Mouse (Mus musculus) limb, embryonic 10.5 days (tissue): ENCODE measurements around the gene Gnb4. TPM values are rescaled to one million over a fixed set of nuclear protein-coding genes. Genes with fewer than 3 reads are reported as not detected.

Source experiments
- DNase-seq: peaks from one replicate; pipeline ENCODE4 v3.0.0-alpha.2; 2017; ENCODE audit warnings: low spot score
- H3K27ac ChIP-seq: fragments of 300-500 bp; sonication (generic); 2 replicates; pipeline ENCODE4 v1.5.1; 2016; ENCODE audit warnings: mild to moderate bottlenecking
- H3K27me3 ChIP-seq: fragments of 300-500 bp; sonication (generic); 2 replicates; pipeline ENCODE4 v1.6.1; 2016; ENCODE audit warnings: low read depth, mild to moderate bottlenecking; ENCODE audit not compliant: poor library complexity, severe bottlenecking
- H3K36me3 ChIP-seq: fragments of 300-500 bp; sonication (generic); 2 replicates; pipeline ENCODE4 v1.6.1; 2016; ENCODE audit warnings: mild to moderate bottlenecking, moderate library complexity
- H3K4me1 ChIP-seq: fragments of 300-500 bp; sonication (generic); 2 replicates; pipeline ENCODE4 v1.6.1; 2016
- H3K4me3 ChIP-seq: fragments of 300-500 bp; sonication (generic); 2 replicates; pipeline ENCODE4 v1.5.1; 2016; ENCODE audit warnings: mild to moderate bottlenecking, moderate library complexity
- H3K9me3 ChIP-seq: fragments of 300-500 bp; sonication (generic); replicated peaks from 2 replicates; pipeline ENCODE4 v1.6.1; 2016; ENCODE audit warnings: mild to moderate bottlenecking
- WGBS: fragments of 180-500 bp; shearing (Covaris S2); methylation state at CpG from one replicate; pipeline ENCODE4 v1.1.7; 2016; 5-methylcytosine and 5-hydroxymethylcytosine counted together
- polyA plus RNA-seq: library from polyadenylated mRNA; unstranded; fragments of >200 nt; fragmentation: Nextera tagmentation; extraction: Ambion mirVana; gene quantifications from 2 replicates; pipeline ENCODE4 v1.2.1, GENCODE M21; 2016

The Gnb4 gene
- polyA plus RNA-seq, result 35.1 and 35.9 TPM in 2 replicates

DNA sequence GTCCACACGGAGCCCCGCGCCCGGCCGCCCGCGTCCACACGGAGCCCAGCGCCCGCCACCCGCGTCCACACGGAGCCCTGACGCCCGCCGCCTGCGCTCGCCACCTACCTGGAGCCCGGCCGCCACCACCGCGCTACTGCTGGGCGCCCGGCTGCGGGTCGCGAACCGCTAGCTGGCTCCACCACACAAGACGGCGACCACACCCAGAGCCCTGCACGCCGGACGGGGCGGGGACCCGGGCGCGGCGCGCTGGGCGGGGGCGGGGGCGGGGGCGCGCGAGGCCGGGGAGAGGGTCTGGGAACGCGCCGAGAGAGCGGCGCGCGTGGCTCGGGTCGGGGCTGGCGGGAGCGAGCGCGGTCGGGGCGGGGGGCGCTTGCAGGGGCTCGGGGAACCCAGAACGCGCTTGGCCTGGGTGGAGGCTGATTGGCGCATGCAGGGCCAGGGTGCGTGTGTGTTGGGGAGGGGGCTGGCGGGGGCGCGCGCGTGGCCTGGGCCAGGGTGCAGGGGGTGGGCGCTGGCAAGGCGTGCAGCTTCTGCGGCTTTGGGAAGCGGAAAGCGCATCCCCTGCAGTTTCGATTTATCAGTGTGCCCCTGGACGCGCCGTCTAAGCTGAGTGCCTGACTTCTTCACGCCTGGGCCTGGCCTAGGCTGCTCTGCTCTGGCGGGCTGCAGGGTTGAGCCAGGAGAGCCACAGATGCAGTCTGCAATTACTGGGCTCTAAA lies at the start of gene Gnb4:
Gnb4 (minus strand) TSS at position 255 of the 722 bp plus-strand sequence.
- WGBS, result 2% methylated on average over 83 of the region's 83 CpGs
- Histone ChIP-seq H3K9me3 (no peaks in the 10 kb centered on the region), H3K27ac (peak within 1 kb of the TSS; percentile 91), H3K36me3 (0 out of 2 replicates have a peak, but pooled peaks cover 6% of the 10 kb centered on the region), H3K27me3 (0 out of 2 replicates have a peak, but pooled peaks cover 4% of the 10 kb centered on the region), H3K4me3 (peak within 1 kb of the TSS; percentile 85), H3K4me1 (peaks cover 10% of the 10 kb centered on the region)
- peak; percentile 86 for DNase-seq

- 93% methylated on average over 3 of the region's 3 CpGs for WGBS
- no peak for DNase-seq
- H3K4me1 ChIP-seq, result no peaks in the 10 kb centered on the region; the same call in 1 of the 2 replicates
Observed at GRCm38 (mm10) chr3:32661556-32661930, 45.2 kb upstream of the Gnb4 start.

DNA sequence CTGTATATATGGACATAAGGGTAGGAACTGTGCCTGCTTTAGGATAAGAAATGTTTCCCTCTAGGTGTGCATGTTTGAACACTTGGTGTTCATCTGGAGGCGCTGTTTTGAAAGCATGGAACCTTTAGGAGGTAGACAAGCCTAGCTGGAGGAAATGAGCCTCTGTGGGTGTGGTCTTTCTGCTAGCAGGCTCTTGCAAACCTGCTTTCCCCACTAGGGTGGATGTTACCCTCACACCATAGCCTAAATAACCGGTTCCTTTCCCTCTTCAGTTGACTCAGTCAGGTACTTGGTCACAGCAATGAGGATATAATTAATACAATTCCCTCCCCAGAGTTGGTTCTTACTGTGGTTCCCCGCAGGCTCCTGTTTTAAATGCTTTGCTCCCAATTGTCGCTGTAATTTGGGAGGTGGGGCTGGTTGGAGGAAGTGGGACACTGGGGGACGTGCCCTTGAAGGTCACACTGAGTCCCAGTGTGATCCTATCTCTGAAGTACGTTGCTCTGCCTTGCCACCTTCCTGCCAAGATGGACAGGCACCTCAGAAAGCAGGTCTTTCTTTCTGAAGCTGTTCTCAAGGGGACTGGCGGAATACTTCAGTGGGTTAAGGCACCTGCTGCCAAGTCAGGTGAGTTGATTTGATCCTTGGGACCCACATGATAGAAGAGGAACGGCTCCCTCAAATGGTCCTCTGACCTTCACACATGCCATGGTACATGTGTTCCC lies 44.6 kb upstream of the Gnb4 start:
- H3K9me3 ChIP-seq, result no peaks in the 10 kb centered on the region
- no peaks in the 10 kb centered on the region for H3K27me3 ChIP-seq
- DNase-seq, result no peak
- H3K27ac ChIP-seq, result no peak overlapping the region
- no peak overlapping the region for H3K4me3 ChIP-seq
- no peaks in the 10 kb centered on the region; the same call in 1 of the 2 replicates for H3K4me1 ChIP-seq
- 61% methylated on average over 8 of the region's 8 CpGs for WGBS
- H3K36me3 ChIP-seq, result no peaks in the 10 kb centered on the region

More at GRCm38 (mm10) chr3:32661556-32661930, 45.2 kb upstream of the Gnb4 start:
- Histone ChIP-seq H3K27me3 (no peaks in the 10 kb centered on the region), H3K4me3 (no peak overlapping the region), H3K27ac (no peak overlapping the region), H3K36me3 (no peaks in the 10 kb centered on the region), H3K9me3 (no peaks in the 10 kb centered on the region)

GRCm38 (mm10) chr3:32660276-32660675 lies 43.9 kb upstream of the Gnb4 start:
- Histone ChIP-seq H3K4me1 (no peaks in the 10 kb centered on the region; the same call in 1 of the 2 replicates), H3K27me3 (no peaks in the 10 kb centered on the region), H3K27ac (no peak overlapping the region), H3K36me3 (no peaks in the 10 kb centered on the region), H3K9me3 (no peaks in the 10 kb centered on the region), H3K4me3 (no peak overlapping the region)
- DNase-seq, result no peak
- 75% methylated on average over 8 of the region's 8 CpGs for WGBS

- Histone ChIP-seq H3K4me3 (no peak overlapping the region), H3K27me3 (no peaks in the 10 kb centered on the region), H3K9me3 (no peaks in the 10 kb centered on the region), H3K36me3 (no peaks in the 10 kb centered on the region), H3K4me1 (no peaks in the 10 kb centered on the region; the same call in 1 of the 2 replicates), H3K27ac (no peak overlapping the region)
- WGBS, result 93% methylated on average over 2 of the region's 2 CpGs
- no peak for DNase-seq
Observed at GRCm38 (mm10) chr3:32659506-32659905, 43.1 kb upstream of the Gnb4 start.

DNA sequence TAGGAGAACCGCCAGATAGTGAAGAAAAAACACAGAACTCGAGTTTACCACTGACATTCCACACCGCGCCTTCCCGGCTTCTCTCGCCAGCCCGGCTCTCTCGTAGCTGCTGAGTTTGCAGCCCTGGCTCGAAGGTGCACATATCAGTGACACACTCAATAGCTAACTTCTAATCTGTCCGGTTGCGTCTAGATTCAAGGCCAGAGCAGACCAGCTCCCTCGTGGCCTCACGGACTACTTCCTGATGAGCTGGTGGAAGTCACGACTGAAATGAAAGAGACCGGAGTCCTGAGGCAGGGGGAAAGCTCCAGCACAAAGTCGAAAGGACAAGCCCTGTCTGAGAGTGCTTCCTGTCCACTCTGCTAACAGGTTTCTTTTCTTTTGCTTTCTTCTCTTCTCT lies 42.4 kb upstream of the Gnb4 start:
- WGBS, result 84% methylated on average over 16 of the region's 16 CpGs
- no peaks in the 10 kb centered on the region for H3K9me3 ChIP-seq
- H3K27ac ChIP-seq, result no peak overlapping the region
- no peak overlapping the region for H3K4me3 ChIP-seq
- DNase-seq, result no peak
- H3K27me3 ChIP-seq, result no peaks in the 10 kb centered on the region
- no peaks in the 10 kb centered on the region for H3K36me3 ChIP-seq
- H3K4me1 ChIP-seq, result no peaks in the 10 kb centered on the region; the same call in 1 of the 2 replicates

GRCm38 (mm10) chr3:32658401-32658800 lies 42.0 kb upstream of the Gnb4 start:
- no peaks in the 10 kb centered on the region for H3K27me3 ChIP-seq
- H3K27ac ChIP-seq, result no peak overlapping the region
- no peak for DNase-seq
- H3K9me3 ChIP-seq, result no peaks in the 10 kb centered on the region
- no peaks in the 10 kb centered on the region for H3K36me3 ChIP-seq
- 75% methylated on average over 7 of the region's 7 CpGs for WGBS
- no peak overlapping the region for H3K4me3 ChIP-seq
- no peaks in the 10 kb centered on the region; the same call in 1 of the 2 replicates for H3K4me1 ChIP-seq

DNA sequence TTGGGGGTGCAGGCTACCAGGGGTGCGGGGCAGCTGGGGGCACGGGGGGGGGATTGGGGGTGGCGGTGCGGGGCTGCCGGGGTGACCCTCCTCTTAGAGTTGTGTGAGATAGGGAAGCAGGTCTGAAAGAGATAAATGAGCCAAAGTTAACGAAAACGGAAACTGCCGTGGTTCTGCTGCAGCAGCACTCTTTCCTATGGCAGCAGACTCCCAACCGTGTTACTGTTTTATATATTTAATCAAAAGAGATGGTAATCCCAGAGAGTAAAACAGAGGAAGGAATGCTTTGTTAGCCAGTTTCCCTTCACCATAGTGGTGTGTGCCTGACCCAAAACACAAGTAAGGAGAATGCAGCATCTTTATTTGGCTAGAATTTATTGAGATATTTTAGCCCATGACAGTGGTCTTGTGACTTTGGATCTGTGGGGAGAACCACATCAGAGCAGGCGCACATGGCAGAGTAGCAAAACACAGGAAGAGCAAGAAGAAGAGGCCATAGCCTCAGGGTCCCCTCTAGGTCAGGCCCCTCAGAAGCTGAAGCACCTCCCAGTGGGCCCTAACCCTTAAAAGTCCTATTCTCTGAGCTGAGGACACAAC lies 40.1 kb upstream of the Gnb4 start:
- no peaks in the 10 kb centered on the region for H3K36me3 ChIP-seq
- H3K4me1 ChIP-seq, result no peaks in the 10 kb centered on the region; the same call in 1 of the 2 replicates
- H3K4me3 ChIP-seq, result no peak overlapping the region
- H3K9me3 ChIP-seq, result no peaks in the 10 kb centered on the region
- DNase-seq, result no peak
- H3K27ac ChIP-seq, result no peak overlapping the region
- WGBS, result 91% methylated on average over 10 of the region's 10 CpGs
- H3K27me3 ChIP-seq, result no peaks in the 10 kb centered on the region

DNA sequence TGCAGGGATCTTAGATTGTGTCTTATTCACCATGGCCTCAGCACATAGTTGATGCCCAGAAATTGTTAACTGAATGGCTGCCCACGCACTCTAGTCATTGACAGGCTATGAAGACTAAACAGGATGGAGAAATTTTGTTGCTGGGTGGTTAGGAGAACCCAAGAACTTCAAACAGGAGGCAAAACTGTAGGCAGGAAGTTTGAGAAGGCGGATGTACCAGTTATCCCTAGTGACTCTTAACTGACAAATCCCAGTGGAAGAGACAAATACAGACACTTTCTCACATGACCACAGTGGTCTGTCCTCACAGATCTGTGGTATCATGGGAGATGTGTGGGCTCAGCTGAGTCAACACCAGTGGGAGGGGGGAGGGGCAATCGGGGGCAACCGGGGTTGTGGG lies 39.6 kb upstream of the Gnb4 start:
- DNase-seq, result no peak

GRCm38 (mm10) chr3:32652739-32653138 lies 36.4 kb upstream of the Gnb4 start:
- Histone ChIP-seq H3K36me3 (no peaks in the 10 kb centered on the region), H3K27ac (no peak overlapping the region), H3K9me3 (no peaks in the 10 kb centered on the region), H3K4me1 (no peaks in the 10 kb centered on the region), H3K27me3 (no peaks in the 10 kb centered on the region), H3K4me3 (no peak overlapping the region)
- no peak for DNase-seq
- WGBS, result 85% methylated on average over 4 of the region's 4 CpGs

More for the DNA sequence above, 39.6 kb upstream of the Gnb4 start:
- Histone ChIP-seq H3K27ac (no peak overlapping the region), H3K4me3 (no peak overlapping the region), H3K36me3 (no peaks in the 10 kb centered on the region), H3K27me3 (no peaks in the 10 kb centered on the region), H3K4me1 (no peaks in the 10 kb centered on the region; the same call in 1 of the 2 replicates), H3K9me3 (no peaks in the 10 kb centered on the region)
- 83% methylated on average over 4 of the region's 4 CpGs for WGBS

- no peak for DNase-seq
- 81% methylated on average over 4 of the region's 4 CpGs for WGBS
Observed at GRCm38 (mm10) chr3:32649284-32649683, 32.9 kb upstream of the Gnb4 start.

GRCm38 (mm10) chr3:32646918-32647317 lies 30.5 kb upstream of the Gnb4 start:
- H3K4me1 ChIP-seq, result no peaks in the 10 kb centered on the region
- no peaks in the 10 kb centered on the region for H3K9me3 ChIP-seq
- no peaks in the 10 kb centered on the region for H3K27me3 ChIP-seq
- DNase-seq, result no peak
- H3K27ac ChIP-seq, result no peak overlapping the region
- H3K4me3 ChIP-seq, result no peak overlapping the region
- H3K36me3 ChIP-seq, result no peaks in the 10 kb centered on the region
- WGBS, result 92% methylated on average over 4 of the region's 4 CpGs

More at GRCm38 (mm10) chr3:32649284-32649683, 32.9 kb upstream of the Gnb4 start:
- Histone ChIP-seq H3K36me3 (no peaks in the 10 kb centered on the region), H3K4me3 (no peak overlapping the region), H3K27me3 (no peaks in the 10 kb centered on the region), H3K9me3 (no peaks in the 10 kb centered on the region), H3K4me1 (no peaks in the 10 kb centered on the region), H3K27ac (no peak overlapping the region)

GRCm38 (mm10) chr3:32644751-32645150 lies 28.4 kb upstream of the Gnb4 start:
- 79% methylated on average over 2 of the region's 2 CpGs for WGBS
- Histone ChIP-seq H3K4me1 (no peaks in the 10 kb centered on the region), H3K27me3 (no peaks in the 10 kb centered on the region), H3K9me3 (no peaks in the 10 kb centered on the region), H3K4me3 (no peak overlapping the region), H3K36me3 (no peaks in the 10 kb centered on the region), H3K27ac (no peak overlapping the region)
- no peak for DNase-seq
